Mouse (Mus musculus): ENCODE measurements at regions not wholly inside any gene's neighbourhood (a gene's known extent, or its start where the extent isn't known, plus 50 kb on each side); places are given as distances from the start of the nearest gene placed in this dataset.

GRCm38 (mm10) chr14:104966046-104966445 is 211.1 kb downstream of the Rbm26 start:
- no peak for TF ChIP-seq POLR2A (IDR thresholded peaks at IDR 0.05; ENCODE audit: low read depth, low read length)
- no peak for TF ChIP-seq CTCF (IDR thresholded peaks at IDR 0.05; ENCODE audit: extremely low read depth, insufficient read depth, insufficient read length, insufficient replicate concordance)

Measured in spleen, adult 2 months (tissue).